Mouse (Mus musculus): ENCODE data around the gene Ces2b. TPM values are rescaled to one million over a fixed set of nuclear protein-coding genes. Genes with fewer than 3 reads are reported as not detected.

Gene Ces2b
- total RNA-seq, 2 experiments from 2014 or later: 5.1 to 9.9 TPM

Other genes with a start within 250 kb of the Ces2b start
- gene Pdp2, start 240.1 kb upstream of the Ces2b start, total RNA-seq (2021): 10 to 100 TPM; 25.1 to 32.4 TPM
- gene Cdh16, start 207.2 kb upstream of the Ces2b start, total RNA-seq (2021): under 1 TPM; 0.12 to 0.66 TPM
- gene Rrad, start 200.2 kb upstream of the Ces2b start, total RNA-seq (2021): 1 to 10 TPM; 5.6 to 9.1 TPM
- gene Ciao2b, start 189.6 kb upstream of the Ces2b start, total RNA-seq (2021): 10 to 100 TPM; 41.0 to 41.3 TPM
- 10 to 100 TPM in 1 of 2 experiments, 1 to 10 TPM in 1; 8.1 to 18.5 TPM for gene Ces2a, start 97.6 kb upstream of the Ces2b start, total RNA-seq (2021)
- under 1 TPM in 1 of 2 experiments, not detected in 1; 0.42 TPM for gene Ces2c, start 15.5 kb downstream of the Ces2b start, total RNA-seq (2021)
- gene Ces2e, start 94.7 kb downstream of the Ces2b start, total RNA-seq (2021): 10 to 100 TPM in 1 of 2 experiments, 1 to 10 TPM in 1; 9.9 to 21.9 TPM
- not detected for gene Ces2f, start 115.8 kb downstream of the Ces2b start, total RNA-seq (2021)
- 1 to 10 TPM; 7.8 to 7.9 TPM for gene Ces2g, start 130.1 kb downstream of the Ces2b start, total RNA-seq (2021)
- gene Ces2h, start 169.3 kb downstream of the Ces2b start, total RNA-seq (2021): 1 to 10 TPM in 1 of 2 experiments, under 1 TPM in 1; 0.85 to 2.1 TPM
- 10 to 100 TPM; 40.6 to 68.1 TPM for gene Ces3a, start 217.0 kb downstream of the Ces2b start, total RNA-seq (2021)

Data from adrenal gland, postnatal 10 days (tissue).